Mouse (Mus musculus) brown adipose tissue, adult 24 weeks (tissue): Measurements from ENCODE around the gene Rhoj. TPM values are rescaled to one million over a fixed set of nuclear protein-coding genes. Genes with fewer than 3 reads are reported as not detected.

Source experiments
- H3K27ac ChIP-seq: fragments of 200-500 bp; replicated peaks from 2 replicates; pipeline ENCODE4 v1.5.1; 2012; ENCODE audit warnings: low read depth, mild to moderate bottlenecking, low read length
- H3K4me1 ChIP-seq: fragments of 200-500 bp; 2 replicates; pipeline ENCODE4 v1.6.1; 2012; ENCODE audit warnings: low read length, mixed read lengths; ENCODE audit not compliant: control insufficient read depth, insufficient read depth, insufficient read length
- H3K4me3 ChIP-seq: fragments of 200-500 bp; 2 replicates; pipeline ENCODE4 v1.5.1; 2012; ENCODE audit warnings: low read depth, mild to moderate bottlenecking, low read length, moderate library complexity; ENCODE audit not compliant: insufficient read depth
- polyA plus RNA-seq: library from polyadenylated mRNA; stranded (reverse); fragments of >200 nt; gene quantifications from 2 replicates; pipeline ENCODE4 v1.2.4, GENCODE M21; 2012; ENCODE audit not compliant: missing spikeins, insufficient read depth, insufficient read length

Gene Rhoj
- polyA plus RNA-seq, result 14.4 and 16.0 TPM in 2 replicates

DNA sequence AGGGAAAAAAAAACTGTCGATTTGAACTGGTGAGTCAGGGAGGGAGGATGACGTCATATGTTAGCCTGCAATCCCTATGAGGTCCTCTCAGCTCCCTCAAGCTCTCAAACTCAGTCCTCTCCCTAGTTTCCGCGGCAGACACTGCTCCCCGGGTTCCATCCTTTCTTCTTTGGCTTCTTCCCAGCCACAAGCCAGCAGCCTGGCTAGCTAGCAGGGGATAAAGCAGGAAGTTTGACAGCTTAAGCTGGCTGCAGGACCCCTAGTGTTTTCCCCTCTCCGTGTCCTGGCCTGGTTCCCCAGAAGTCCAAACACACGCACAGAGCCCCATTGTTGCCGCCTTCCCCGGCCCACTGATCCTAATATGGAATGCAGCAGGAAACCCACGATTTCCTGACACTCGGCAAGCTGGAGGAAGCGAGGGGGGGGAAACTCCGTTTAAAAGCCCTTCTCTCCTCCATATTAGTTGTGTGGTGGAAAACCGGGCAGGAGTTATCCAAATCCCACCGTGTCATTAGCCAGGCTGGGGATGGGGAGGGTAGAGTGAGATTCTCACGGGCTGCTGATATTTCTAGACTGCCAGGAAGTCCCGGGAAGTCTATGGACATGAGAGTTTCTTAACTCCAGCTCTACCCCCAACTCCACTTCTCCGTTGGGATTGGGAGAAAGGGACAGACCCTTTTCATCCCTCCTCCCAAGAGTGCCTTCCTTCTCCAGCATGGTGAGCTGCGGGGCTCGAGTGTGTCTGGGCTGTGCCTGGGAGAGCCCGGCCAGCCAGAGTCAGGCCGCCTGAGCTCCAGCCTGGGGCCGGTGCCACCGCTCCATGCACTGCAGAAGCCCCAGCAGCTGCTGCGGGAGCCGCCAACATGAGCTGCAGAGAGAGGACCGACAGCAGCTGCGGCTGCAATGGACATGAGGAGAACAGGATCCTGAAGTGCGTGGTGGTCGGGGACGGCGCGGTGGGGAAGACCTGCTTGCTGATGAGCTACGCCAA, at the start of gene Rhoj:
Gene Rhoj, plus strand, starts transcription at position 362 of the 991 bp plus-strand sequence.
- Histone ChIP-seq H3K4me1 (peaks cover 8% of the 10 kb centered on the region), H3K4me3 (peak within 1 kb of the TSS; percentile 94), H3K27ac (peak within 1 kb of the TSS; percentile 95)

DNA sequence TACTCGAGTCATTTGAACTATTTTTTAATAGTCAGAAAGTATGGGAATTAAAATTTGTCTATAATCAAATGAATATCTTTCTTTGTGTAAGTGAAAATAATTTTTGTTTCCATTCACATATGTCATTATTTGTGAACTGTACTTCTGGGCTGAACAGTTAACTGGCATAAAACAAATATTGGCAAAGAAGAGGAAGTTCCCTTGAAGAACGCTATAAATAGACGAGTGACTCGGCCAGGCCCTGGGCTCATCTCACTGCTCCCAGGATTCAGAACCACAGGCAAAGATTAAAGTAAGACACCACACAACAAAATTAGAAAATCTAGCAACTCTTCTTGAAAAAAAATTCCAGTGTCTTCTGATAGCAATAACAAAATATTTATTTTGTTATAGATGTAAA, 36.4 kb upstream of the Rhoj start:
- no peak overlapping the region for H3K4me3 ChIP-seq
- no peak overlapping the region for H3K27ac ChIP-seq
- H3K4me1 ChIP-seq, result no peaks in the 10 kb centered on the region

DNA sequence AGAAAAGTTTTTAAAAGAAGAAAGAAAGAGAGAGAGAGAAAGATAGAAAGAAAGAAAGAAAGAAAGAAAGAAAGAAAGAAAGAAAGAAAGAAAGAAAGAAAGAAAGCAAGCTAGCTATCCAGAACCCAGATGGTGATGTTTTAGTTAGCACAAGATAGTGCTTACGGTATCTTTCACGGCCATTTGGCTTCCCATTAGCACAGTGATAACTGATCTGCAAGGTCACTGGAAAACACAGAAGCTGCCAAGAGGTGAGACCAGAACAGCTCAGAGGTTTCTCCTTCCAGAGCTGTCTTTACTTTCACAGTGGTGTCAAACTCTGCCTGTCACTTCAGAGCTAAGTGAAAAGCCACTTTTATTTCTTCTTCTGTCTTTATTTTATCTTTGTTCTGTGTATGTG, 32.4 kb upstream of the Rhoj start:
- Histone ChIP-seq H3K4me1 (no peaks in the 10 kb centered on the region), H3K4me3 (no peak overlapping the region), H3K27ac (no peak overlapping the region)

DNA sequence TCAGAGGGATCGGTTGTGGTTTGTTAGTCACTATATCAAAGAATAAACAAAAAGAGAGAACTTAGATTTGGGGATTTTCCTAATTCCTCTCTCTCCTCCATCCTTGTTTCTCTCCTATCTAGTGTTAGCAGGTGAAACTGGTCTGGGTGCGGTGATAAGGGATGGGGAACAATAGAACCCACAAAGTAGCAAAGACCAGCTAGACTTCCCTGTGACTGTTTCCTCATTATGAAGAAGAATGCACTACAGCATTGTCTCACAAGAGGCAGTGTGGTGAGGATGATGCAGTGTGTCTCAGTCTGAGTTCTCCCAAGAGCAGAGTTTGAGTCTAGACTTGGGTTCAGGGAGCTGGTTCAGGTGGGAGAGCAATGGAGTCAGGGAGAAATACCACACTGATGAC, 30.7 kb upstream of the Rhoj start:
- Histone ChIP-seq H3K4me1 (no peaks in the 10 kb centered on the region), H3K27ac (no peak overlapping the region), H3K4me3 (no peak overlapping the region)

DNA sequence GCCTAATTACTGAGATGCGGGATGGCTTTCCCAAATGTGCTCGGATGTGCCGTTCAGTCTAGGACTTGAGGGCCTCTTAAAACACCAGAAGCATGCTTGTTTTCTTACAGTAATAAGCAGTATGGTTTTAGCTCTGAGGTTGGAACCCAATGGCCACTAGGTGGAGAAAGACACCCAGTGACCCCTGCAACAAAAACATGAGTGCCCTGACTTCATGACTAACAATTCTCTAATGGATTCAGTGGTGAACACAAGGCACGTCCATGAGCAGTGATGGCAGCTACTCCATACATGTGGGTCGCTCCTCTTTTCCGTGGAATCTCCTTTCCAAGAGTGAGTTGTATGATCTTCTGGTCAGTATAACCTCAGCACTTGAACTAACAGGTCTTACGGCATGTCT, 27.6 kb upstream of the Rhoj start:
- Histone ChIP-seq H3K4me3 (no peak overlapping the region), H3K27ac (no peak overlapping the region)

DNA sequence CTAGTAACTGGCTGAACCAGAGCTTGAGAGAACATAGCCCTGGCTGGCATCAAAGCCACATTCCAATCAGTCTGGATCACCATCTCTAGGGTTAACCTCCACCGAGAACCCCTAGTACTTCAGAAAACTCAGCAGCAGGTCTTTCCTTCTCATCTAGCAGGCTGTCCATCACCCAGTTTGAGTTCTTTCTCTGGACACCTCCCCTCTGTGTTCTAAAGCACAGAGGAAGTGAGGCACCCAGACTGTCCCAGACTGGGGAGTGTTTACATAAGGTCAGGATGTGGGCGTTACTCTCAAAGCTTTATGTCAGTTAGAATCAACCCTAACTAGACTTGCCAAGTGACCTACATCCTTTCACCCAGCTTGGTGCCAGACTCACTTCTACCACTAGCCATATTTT, 24.9 kb upstream of the Rhoj start:
- Histone ChIP-seq H3K4me3 (no peak overlapping the region), H3K27ac (peak overlapping the region; percentile 10; the same call in 1 of the 2 replicates), H3K4me1 (peaks cover 2% of the 10 kb centered on the region; the same call in 1 of the 2 replicates)

More for the DNA sequence above, 27.6 kb upstream of the Rhoj start:
- peaks cover 2% of the 10 kb centered on the region; the same call in 1 of the 2 replicates for H3K4me1 ChIP-seq

DNA sequence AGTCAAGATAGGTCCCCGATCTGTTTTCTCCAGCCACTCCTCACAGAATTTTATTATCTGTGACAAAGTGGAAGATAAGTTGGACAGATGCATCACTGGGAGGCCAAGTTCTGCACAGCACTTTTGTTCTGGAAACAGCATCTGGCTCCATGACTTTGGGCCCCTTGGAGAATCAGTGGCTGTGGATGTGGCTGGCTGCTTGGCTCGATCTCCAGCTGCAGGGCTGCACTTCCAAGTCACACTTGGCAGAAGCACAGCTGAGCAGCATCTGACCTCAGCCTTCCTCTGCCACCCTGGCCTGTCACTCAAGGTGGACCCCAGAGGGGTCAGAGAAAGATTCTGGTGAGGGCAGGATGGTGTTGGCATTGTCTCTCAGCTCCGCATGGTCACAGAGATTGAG, 22.0 kb upstream of the Rhoj start:
- Histone ChIP-seq H3K4me3 (no peak overlapping the region), H3K4me1 (peaks cover 2% of the 10 kb centered on the region; the same call in 1 of the 2 replicates), H3K27ac (no peak overlapping the region)

DNA sequence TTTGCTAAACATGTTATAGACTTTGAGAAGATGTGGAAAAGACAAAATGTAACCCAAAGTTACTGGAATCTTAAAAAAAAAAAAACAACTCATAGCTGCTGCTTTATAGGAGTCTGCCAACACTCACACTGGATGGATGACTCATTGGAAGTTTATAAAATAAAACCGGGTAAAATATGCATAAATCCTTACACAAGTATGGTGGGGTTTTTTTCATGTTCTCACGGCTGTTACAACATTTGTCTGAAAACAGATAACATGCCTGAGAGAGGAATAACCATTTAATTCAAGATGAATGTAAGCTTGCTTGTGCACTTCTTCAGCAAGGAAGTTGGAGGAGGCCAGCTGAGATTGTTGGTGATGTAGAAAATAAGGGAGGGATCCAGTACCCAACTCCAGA, 17.6 kb upstream of the Rhoj start:
- H3K4me1 ChIP-seq, result no peaks in the 10 kb centered on the region
- H3K27ac ChIP-seq, result no peak overlapping the region

DNA sequence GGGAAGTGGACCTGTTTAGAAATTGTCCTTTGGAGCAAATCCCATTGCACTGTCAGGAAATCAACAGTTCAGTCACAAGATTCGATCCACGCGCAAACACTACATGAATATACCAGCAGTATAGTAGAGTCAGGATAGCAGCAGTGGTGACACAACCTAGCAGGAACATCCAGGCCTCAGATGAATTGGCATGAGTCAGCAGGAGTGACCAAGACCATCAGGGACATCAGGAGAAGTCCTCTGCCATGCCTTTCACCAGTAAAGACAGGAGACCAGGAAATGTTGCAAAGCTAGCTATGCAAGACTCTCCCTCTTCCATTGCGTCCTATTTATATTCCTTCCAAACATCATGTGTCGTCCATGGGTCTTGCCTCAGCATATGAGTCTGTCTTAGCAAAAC, 16.6 kb upstream of the Rhoj start:
- Histone ChIP-seq H3K4me3 (no peak overlapping the region), H3K4me1 (no peaks in the 10 kb centered on the region), H3K27ac (no peak overlapping the region)

More for the DNA sequence above, 17.6 kb upstream of the Rhoj start:
- no peak overlapping the region for H3K4me3 ChIP-seq

DNA sequence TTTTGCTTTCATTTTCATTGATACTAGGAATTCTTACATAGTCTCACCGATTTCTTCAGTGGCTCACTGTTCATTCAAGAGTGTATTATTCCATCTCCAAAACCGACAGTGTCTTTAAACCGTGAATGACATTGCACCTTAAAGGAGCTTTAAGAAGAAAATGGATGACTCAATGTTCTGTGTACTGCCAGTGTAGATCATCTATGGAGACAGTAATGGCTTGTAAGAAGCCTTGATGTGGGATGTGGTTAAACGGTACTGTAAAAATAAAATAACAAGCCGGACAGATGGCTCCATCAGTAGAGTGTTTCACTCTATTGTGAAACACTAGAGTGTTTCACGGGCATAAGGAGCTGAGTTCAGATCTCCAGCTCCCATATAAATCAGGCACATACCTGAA, 15.2 kb upstream of the Rhoj start:
- H3K4me3 ChIP-seq, result no peak overlapping the region
- no peak overlapping the region for H3K27ac ChIP-seq
- no peaks in the 10 kb centered on the region for H3K4me1 ChIP-seq

DNA sequence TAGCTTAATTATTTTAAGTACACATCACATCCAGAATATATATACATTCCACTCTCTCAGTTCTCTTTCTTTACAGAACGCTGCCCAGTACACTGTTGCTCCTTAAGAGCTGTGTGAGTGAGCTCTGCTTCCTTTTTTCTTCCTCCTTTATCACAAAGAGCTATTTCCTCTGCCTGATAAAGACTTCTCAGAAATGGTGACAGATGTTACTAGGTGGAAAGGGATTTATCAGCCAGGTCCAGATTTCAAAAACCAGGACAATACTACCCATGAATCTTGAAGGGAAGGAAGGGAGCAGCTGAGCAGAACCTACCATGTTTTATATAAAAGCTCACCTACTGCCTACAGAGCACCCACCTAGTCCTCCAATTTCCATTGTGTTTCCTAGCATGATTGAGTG, 8.3 kb upstream of the Rhoj start:
- H3K4me3 ChIP-seq, result no peak overlapping the region

DNA sequence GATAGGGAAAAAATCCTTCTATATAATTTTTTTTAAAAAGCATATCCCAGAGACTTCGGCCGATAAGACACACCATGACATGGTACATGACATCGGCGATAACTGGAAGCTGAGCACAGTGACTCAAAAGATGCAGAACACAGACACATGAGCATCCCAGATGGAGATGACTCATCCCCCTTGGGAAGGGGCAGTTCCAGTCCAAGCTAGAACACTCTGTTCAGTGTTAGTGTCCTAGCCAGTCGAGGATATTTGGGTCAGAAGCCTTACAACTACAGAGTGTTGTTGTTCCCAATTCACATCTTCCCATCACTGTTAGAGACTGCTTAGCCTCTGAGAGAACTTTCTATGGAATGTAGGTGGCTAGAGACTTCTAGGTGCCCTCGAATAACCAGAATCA, 4.0 kb upstream of the Rhoj start:
- Histone ChIP-seq H3K4me1 (no peaks in the 10 kb centered on the region), H3K27ac (peak overlapping the region; percentile 79), H3K4me3 (no peak overlapping the region)

More for the DNA sequence above, 8.3 kb upstream of the Rhoj start:
- Histone ChIP-seq H3K4me1 (no peaks in the 10 kb centered on the region), H3K27ac (no peak overlapping the region)

DNA sequence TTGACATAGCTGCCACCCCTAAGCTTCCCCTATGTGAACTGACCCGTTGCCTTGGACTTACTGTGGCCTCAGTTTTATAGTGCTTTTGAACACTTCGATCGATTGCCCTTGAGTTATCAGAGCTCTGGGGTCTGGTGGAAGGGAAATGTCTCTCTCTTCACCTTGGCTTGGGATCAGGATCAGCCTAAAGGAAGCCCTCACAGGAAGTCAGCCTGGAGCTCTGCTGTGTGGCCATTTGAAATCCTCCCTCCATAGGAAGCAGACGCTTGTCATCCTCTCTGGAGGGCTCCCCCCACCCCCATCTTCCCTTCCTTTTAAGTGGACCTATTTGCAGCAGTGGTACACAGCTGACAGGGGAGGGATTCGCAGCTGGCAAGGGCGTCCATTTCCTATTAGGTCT, 1.6 kb downstream of the Rhoj start:
- peak overlapping the region; percentile 91 for H3K27ac ChIP-seq
- peaks cover 10% of the 10 kb centered on the region for H3K4me1 ChIP-seq
- peak overlapping the region; percentile 60 for H3K4me3 ChIP-seq

DNA sequence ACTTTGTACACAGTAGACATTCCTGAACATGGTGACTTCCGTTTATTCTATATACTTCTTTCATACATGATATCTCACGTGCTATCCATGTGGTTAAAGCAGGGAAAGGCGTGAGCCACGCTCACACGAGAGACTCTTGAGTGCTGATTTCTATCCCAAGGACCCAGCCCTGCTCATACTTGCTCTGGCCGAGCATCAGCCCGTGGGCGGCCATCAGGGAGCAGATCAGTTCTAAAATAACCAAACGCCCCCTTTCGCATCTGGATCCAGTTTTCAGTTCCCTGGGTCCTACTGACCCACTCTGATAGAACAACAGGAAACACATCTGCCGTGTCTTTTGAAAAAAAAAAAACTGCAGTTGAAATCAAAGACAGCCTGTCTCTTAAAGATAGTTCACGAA, 2.6 kb downstream of the Rhoj start:
- Histone ChIP-seq H3K4me3 (peak overlapping the region; percentile 60), H3K27ac (peak overlapping the region; percentile 91), H3K4me1 (peaks cover 12% of the 10 kb centered on the region)

DNA sequence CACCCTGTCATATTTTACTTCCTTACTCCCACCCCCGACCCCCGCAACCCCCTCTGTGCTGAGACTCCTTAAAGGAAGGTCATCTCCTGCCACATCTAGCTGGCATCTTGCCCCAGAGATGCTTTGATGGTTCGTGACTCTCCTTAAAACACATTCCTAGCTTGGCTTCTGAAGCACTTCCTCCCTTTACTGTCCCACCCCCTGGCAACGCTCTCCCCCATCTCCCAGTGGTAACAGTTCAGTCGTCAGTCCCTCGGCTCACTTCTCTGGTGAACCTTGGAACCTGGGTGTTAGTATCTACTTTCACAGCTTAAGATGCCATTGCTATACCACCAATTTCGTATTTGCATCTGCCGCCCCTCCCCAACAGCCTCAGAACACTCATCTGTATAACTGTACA, 3.8 kb downstream of the Rhoj start:
- Histone ChIP-seq H3K4me1 (peaks cover 12% of the 10 kb centered on the region), H3K27ac (0 out of 2 replicates have a peak overlapping the region, but pooled peaks have one; percentile 4), H3K4me3 (no peak overlapping the region)

DNA sequence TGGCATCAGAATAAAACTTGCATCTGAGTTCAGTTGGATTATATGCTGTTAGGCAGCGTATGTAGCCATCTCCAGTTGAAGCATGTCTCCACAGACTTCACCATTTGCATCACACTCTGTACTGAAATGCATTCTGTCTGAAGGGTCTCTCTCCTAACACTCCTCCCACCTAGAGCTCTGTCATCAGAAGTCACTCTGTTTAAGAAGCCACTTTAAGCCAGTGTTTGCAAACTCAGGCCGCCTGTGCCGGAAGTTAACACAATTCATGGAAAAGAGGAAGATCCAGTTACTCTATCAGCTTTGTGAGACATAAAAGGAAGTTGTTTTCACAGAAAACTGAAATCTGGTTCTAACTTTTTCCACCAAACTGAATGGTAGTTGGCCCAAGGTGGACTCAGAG, 5.9 kb downstream of the Rhoj start:
- H3K4me1 ChIP-seq, result peaks cover 12% of the 10 kb centered on the region
- H3K4me3 ChIP-seq, result no peak overlapping the region
- no peak overlapping the region for H3K27ac ChIP-seq
